Mouse (Mus musculus) ES-Bruce4 (cell line): Measurements from ENCODE around the gene Galnt18.

Experiments used
- CTCF ChIP-seq: IDR thresholded peaks from one replicate; pipeline ENCODE4 v1.8.1; 2011; ENCODE audit warnings: low read depth, low read length
- POLR2A ChIP-seq: IDR thresholded peaks from one replicate; pipeline ENCODE4 v1.8.1; 2011; ENCODE audit warnings: low read length; ENCODE audit not compliant: insufficient read depth

DNA sequence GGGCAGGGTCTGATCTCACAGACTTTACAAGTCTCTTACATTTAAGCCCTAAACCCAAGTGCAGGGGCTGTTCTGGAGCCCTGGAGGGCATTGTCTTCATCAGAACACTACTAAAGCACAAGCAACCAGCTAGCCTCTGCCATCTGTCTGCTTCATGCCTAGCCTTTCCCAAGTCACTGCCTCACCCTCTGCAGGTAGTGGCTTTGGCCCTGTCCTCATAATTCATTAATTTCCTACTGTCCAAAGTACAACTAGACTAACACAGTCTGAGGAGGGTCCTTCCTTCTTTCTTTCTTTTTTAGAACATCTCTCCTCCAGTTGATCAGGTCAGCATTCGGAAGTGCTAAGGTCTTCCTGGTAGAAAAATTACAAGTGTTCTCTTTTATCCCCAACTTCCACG, 2.6 kb downstream of the Galnt18 start:
- TF ChIP-seq CTCF = no peak
- TF ChIP-seq POLR2A = no peak
